Mouse (Mus musculus) gastrocnemius, postnatal 10 days (tissue): ENCODE data around the gene Cylc2. TPM values are rescaled to one million over a fixed set of nuclear protein-coding genes. Genes with fewer than 3 reads are reported as not detected.

Experiments
- DNase-seq: peaks from one replicate; pipeline ENCODE4 v3.0.0; 2021; ENCODE audit warnings: mixed read lengths
- long read RNA-seq, 2 experiments: library from polyadenylated mRNA; stranded (forward); transcript quantifications; one replicate each; pipeline ENCODE4 v2.0.0; 2021
- total RNA-seq, 2 experiments: library from RNA; stranded (reverse); gene quantifications; 2 replicates each; pipeline ENCODE4 v1.2.3; 2021

Cylc2 gene
- total RNA-seq, result not detected
- long read RNA-seq, experiment 1, result 0 reads
- long read RNA-seq, experiment 2, result 0 reads

DNA sequence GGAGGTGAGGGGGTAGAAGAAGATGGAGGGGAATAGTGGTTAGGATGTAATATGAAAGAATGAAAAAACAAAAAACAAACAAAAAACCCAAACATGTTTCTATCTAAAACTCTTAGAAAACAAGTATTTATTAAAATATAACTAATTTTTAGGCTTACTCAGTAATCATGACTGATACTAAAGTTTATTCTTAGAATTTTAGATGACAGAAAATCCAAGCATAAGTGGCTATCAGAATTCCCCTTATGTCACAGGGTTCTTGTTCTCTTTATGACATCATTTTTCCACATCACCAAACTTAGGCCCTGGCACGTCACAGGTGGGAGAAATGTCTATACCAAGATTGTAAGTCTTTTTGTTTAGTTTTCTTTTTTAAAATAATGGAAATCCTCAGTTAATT lies at the start of gene Cylc2:
Cylc2 (plus strand) TSS at position 301 of the 400 bp plus-strand sequence.
- no peak for DNase-seq
